Mouse (Mus musculus): ENCODE measurements at regions not wholly inside any gene's neighbourhood (a gene's known extent, or its start where the extent isn't known, plus 50 kb on each side); places are given as distances from the start of the nearest gene placed in this dataset.

DNA sequence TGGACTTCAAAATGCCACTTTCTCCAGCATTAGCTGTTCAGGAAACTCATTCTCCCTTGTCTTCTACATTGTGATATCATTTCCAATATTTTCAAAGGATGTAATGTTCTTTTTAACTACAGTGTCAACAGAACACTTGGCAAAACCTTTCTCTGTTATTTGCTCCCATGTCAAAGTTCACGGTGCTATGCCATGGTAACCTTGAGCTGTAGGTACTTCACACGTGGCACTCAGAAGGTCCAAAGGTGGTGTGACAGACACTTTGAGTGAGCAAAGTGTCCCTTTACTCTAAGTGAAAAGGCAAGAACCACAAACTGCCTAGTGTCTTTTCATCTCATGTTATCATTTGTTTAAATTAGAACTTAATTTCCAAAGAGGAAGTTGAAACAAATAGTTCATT lies 53.3 kb upstream of the Tram2 start:
- WGBS = 68% methylated on average over 2 of the region's 2 CpGs
- peaks cover 8% of the 10 kb centered on the region; the same call in 1 of the 2 replicates for H3K9me3 ChIP-seq (ENCODE audit: control insufficient read depth, low read length)
- ATAC-seq (ENCODE audit: insufficient number of reproducible peaks, insufficient read depth, low FRiP score, low read depth) = no peak

DNA sequence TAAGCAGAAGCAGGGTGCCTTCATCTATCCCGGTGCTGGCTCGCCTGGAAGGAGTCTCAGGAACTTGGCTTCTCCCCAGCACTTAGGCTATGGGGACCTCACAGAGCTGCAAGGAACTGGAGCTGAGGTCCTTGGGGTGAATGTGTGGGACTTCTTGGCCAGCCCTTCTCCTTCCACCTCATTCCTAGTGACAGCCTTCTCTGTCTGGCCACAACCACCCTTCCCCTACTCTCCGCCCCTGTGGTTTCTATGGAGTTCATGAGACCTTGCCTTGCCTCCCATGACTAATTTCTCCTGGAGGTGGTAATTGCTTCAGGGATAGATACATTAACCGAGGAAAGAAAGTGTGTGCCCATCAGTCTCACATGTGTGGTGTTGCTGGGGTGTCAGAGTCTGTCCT lies 67.9 kb upstream of the Tram2 start:
- H3K27me3 ChIP-seq (ENCODE audit: control insufficient read depth, insufficient read depth, low read length) = no peaks in the 10 kb centered on the region
- WGBS = 84% methylated on average over 4 of the region's 4 CpGs

More for the DNA sequence above, 53.3 kb upstream of the Tram2 start:
- no peak overlapping the region for H3K27ac ChIP-seq (replicated peaks in 1 of 2; ENCODE audit: control insufficient read depth in 1 of 2, insufficient read depth in 1 of 2, low read depth in 2 of 2, low read length in 2 of 2)
- no peaks in the 10 kb centered on the region for H3K27me3 ChIP-seq (ENCODE audit: control insufficient read depth, insufficient read depth, low read length)
- no peaks in the 10 kb centered on the region for H3K4me1 ChIP-seq (ENCODE audit: control insufficient read depth in 2 of 2, insufficient read depth in 2 of 2, low read length in 2 of 2)
- H3K4me2 ChIP-seq (ENCODE audit: low read length) = no peak overlapping the region
- no peaks in the 10 kb centered on the region for H3K36me3 ChIP-seq (ENCODE audit: control insufficient read depth, insufficient read depth, low read length)
- H3K9ac ChIP-seq (ENCODE audit: low read length) = no peak overlapping the region
- no peak overlapping the region for H3K4me3 ChIP-seq (ENCODE audit: control insufficient read depth in 1 of 2, insufficient read depth in 1 of 2, low read depth in 1 of 2, low read length in 2 of 2)

DNA sequence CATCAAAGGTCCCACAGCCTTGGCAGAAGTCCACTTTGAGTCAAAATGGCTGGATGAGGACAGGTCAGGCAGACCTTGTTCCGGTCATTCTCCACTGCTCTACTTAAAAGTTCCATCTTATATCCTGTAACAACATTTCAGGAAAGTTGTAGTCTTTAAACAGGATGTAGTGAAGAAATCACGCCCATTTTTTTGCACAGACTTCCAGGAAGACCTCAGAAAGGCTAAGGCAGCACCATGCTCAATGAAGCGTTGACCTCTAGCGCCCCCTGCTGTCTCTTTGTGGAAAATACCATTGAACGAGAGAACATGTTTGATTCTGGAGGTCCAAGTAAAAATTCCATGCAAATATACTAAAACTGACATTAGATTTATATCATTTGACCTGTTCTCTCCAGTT lies 56.6 kb upstream of the Tmem14a start:
- Histone ChIP-seq H3K27ac (replicated peaks in 1 of 2; ENCODE audit: control insufficient read depth in 1 of 2, insufficient read depth in 1 of 2, low read depth in 2 of 2, low read length in 2 of 2) (no peak overlapping the region), H3K9me3 (ENCODE audit: control insufficient read depth, low read length) (no peaks in the 10 kb centered on the region), H3K4me2 (ENCODE audit: low read length) (no peak overlapping the region), H3K9ac (ENCODE audit: low read length) (no peak overlapping the region), H3K4me3 (ENCODE audit: control insufficient read depth in 1 of 2, insufficient read depth in 1 of 2, low read depth in 1 of 2, low read length in 2 of 2) (no peak overlapping the region), H3K4me1 (ENCODE audit: control insufficient read depth in 2 of 2, insufficient read depth in 2 of 2, low read length in 2 of 2) (peaks cover 0 to 3% of the 10 kb centered on the region in 2 experiments; a peak in 2 of 4 replicates), H3K27me3 (ENCODE audit: control insufficient read depth, insufficient read depth, low read length) (peaks cover 3% of the 10 kb centered on the region; the same call in 1 of the 2 replicates), H3K36me3 (ENCODE audit: control insufficient read depth, insufficient read depth, low read length) (no peaks in the 10 kb centered on the region)
- WGBS = 17% methylated on average over 5 of the region's 5 CpGs
- no peak for ATAC-seq (ENCODE audit: insufficient number of reproducible peaks, insufficient read depth, low FRiP score, low read depth)

More for the DNA sequence above, 67.9 kb upstream of the Tram2 start:
- Histone ChIP-seq H3K9me3 (ENCODE audit: control insufficient read depth, low read length) (no peaks in the 10 kb centered on the region), H3K4me1 (ENCODE audit: control insufficient read depth in 2 of 2, insufficient read depth in 2 of 2, low read length in 2 of 2) (0 out of 4 replicates have a peak, but pooled peaks cover 0 to 5% of the 10 kb centered on the region in 2 experiments), H3K4me3 (ENCODE audit: control insufficient read depth in 1 of 2, insufficient read depth in 1 of 2, low read depth in 1 of 2, low read length in 2 of 2) (no peak overlapping the region), H3K36me3 (ENCODE audit: control insufficient read depth, insufficient read depth, low read length) (no peaks in the 10 kb centered on the region), H3K4me2 (ENCODE audit: low read length) (no peak overlapping the region), H3K27ac (replicated peaks in 1 of 2; ENCODE audit: control insufficient read depth in 1 of 2, insufficient read depth in 1 of 2, low read depth in 2 of 2, low read length in 2 of 2) (no peak overlapping the region), H3K9ac (ENCODE audit: low read length) (no peak overlapping the region)
- no peak for ATAC-seq (ENCODE audit: insufficient number of reproducible peaks, insufficient read depth, low FRiP score, low read depth)

DNA sequence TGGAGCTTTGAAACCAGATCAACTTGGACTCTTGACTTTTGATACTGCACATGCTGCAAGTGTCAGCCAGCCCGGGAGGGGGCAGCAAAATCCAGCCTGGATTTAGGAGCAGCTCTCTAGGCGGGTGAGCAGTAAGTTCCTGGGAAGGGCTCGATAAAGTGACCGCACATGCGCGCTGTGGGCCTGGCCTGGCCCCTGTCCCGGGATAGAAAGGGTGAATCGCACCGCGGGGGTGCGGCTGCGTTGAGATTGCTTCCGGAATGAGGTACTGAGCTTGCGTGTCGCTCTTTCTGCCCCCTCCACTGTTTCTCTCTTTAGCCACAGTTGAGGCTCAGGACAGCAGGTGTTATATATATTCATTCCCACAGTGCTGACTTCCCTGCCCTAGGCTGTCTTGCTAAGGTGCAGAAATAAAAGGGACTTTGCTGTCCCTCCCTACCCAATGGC lies 52.1 kb upstream of the Tmem14a start:
- 0% methylated on average over 13 of the region's 15 CpGs for WGBS
- Histone ChIP-seq H3K4me1 (ENCODE audit: control insufficient read depth in 2 of 2, insufficient read depth in 2 of 2, low read length in 2 of 2) (peaks cover 0 to 7% of the 10 kb centered on the region in 2 experiments; a peak in 2 of 4 replicates), H3K4me2 (ENCODE audit: low read length) (peak overlapping the region; percentile 75), H3K27me3 (ENCODE audit: control insufficient read depth, insufficient read depth, low read length) (peaks cover 3% of the 10 kb centered on the region; the same call in 1 of the 2 replicates), H3K9me3 (ENCODE audit: control insufficient read depth, low read length) (no peaks in the 10 kb centered on the region), H3K4me3 (ENCODE audit: control insufficient read depth in 1 of 2, insufficient read depth in 1 of 2, low read depth in 1 of 2, low read length in 2 of 2) (peak overlapping the region; percentile 47 to 50), H3K9ac (ENCODE audit: low read length) (peak overlapping the region; percentile 70), H3K27ac (replicated peaks in 1 of 2; ENCODE audit: control insufficient read depth in 1 of 2, insufficient read depth in 1 of 2, low read depth in 2 of 2, low read length in 2 of 2) (0 out of 4 replicates have a peak overlapping the region, but pooled peaks of 1 of the 2 experiments have one; percentile 28), H3K36me3 (ENCODE audit: control insufficient read depth, insufficient read depth, low read length) (no peaks in the 10 kb centered on the region)
- ATAC-seq (ENCODE audit: insufficient number of reproducible peaks, insufficient read depth, low FRiP score, low read depth) = peak; percentile 89; the same call in 1 of the 2 replicates

DNA sequence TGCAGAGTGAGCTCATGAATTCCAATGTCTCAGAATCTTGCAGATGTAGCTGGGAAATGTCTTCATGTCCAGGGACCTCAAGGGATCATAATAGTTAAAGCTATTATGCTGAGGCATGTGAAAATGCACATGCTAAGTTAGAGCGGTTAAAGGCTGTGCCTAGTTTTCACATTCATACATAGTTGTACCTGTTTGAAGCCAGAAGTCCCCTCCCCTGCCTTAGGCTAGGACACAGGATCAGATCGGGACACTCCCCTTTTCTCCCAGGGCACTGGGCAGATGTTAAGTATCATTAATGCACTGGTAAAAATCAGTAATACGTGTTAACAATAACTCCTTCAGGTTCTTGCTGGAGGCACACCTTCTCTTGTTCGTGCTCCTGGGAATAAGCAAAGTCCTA lies 51.6 kb upstream of the Tmem14a start:
- H3K4me2 ChIP-seq (ENCODE audit: low read length) = peak overlapping the region; percentile 75
- H3K27me3 ChIP-seq (ENCODE audit: control insufficient read depth, insufficient read depth, low read length) = peaks cover 3% of the 10 kb centered on the region; the same call in 1 of the 2 replicates
- no peak overlapping the region for H3K27ac ChIP-seq (replicated peaks in 1 of 2; ENCODE audit: control insufficient read depth in 1 of 2, insufficient read depth in 1 of 2, low read depth in 2 of 2, low read length in 2 of 2)
- peak overlapping the region; percentile 70 for H3K9ac ChIP-seq (ENCODE audit: low read length)
- H3K36me3 ChIP-seq (ENCODE audit: control insufficient read depth, insufficient read depth, low read length) = no peaks in the 10 kb centered on the region
- peaks cover 0 to 7% of the 10 kb centered on the region in 2 experiments; a peak in 2 of 4 replicates for H3K4me1 ChIP-seq (ENCODE audit: control insufficient read depth in 2 of 2, insufficient read depth in 2 of 2, low read length in 2 of 2)
- no peaks in the 10 kb centered on the region for H3K9me3 ChIP-seq (ENCODE audit: control insufficient read depth, low read length)
- no peak for ATAC-seq (ENCODE audit: insufficient number of reproducible peaks, insufficient read depth, low FRiP score, low read depth)
- 62% methylated on average over 4 of the region's 4 CpGs for WGBS
- peak overlapping the region; percentile 47 to 50; a peak in 3 of 4 replicates for H3K4me3 ChIP-seq (ENCODE audit: control insufficient read depth in 1 of 2, insufficient read depth in 1 of 2, low read depth in 1 of 2, low read length in 2 of 2)

Data from heart, embryonic 14.5 days (tissue).